Comparison of ENCODE assay signal across 8 mouse cellular contexts in the genomic region with DNA sequence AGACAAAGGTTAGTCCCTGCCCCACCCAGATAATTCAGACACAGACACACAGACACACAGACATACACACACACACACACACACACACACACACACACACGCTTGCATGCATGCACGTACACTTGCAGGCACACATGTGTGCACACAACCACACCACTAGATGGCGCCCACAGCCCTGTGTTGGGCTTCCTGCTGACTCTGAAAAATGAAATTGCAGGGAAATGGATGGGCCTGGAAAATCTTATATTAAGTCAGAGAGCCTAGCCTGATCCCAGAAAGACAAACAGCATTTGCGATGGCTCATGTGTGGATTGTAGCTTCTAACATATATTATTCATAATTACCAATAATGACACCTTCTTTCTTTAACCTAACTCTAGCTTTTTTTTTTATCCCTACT. TPM values are rescaled to one million over a fixed set of nuclear protein-coding genes. Genes with fewer than 3 reads are reported as not detected.
DNase-seq lines count a peak whose midpoint lies in the region; ATAC-seq and TF ChIP-seq lines count a peak whose summit lies in the region.

No protein-coding gene starts in this region.

- no peak overlapping the region for H3K9ac ChIP-seq in kidney, embryonic 14.5 days (ENCODE audit: low read depth, low read length)
- H3K9ac ChIP-seq in forebrain, postnatal 0 days, result no peak overlapping the region
- no peak overlapping the region for H3K9ac ChIP-seq in liver, postnatal 0 days (replicated peaks)

- H3K4me2 ChIP-seq in kidney, embryonic 14.5 days (replicated peaks; ENCODE audit: low read depth, low read length), result no peak overlapping the region
- no peak overlapping the region for H3K4me2 ChIP-seq in forebrain, postnatal 0 days (ENCODE audit: low read depth)
- no peak overlapping the region for H3K4me2 ChIP-seq in liver, postnatal 0 days (ENCODE audit: low read depth, low read length)

- no peak overlapping the region for H3K27ac ChIP-seq in kidney, embryonic 14.5 days (ENCODE audit: low read depth, low read length)
- H3K27ac ChIP-seq in forebrain, postnatal 0 days (ENCODE audit: low read depth, low read length), result no peak overlapping the region
- no peak overlapping the region for H3K27ac ChIP-seq in liver, postnatal 0 days (ENCODE audit: low read depth)

- 46% methylated on average over 4 of the region's 4 CpGs for WGBS in kidney, embryonic 14.5 days
- WGBS in forebrain, postnatal 0 days, result 55% methylated on average over 4 of the region's 4 CpGs
- WGBS in liver, postnatal 0 days (ENCODE audit: insufficient replicate concordance), result 33% methylated on average over 4 of the region's 4 CpGs

- no peak for ATAC-seq in kidney, embryonic 14.5 days (ENCODE audit: low FRiP score, low TSS enrichment)
- no peak; the same call in 1 of the 2 replicates for ATAC-seq in forebrain, postnatal 0 days
- no peak for ATAC-seq in liver, postnatal 0 days

- no peaks in the 10 kb centered on the region for H3K4me1 ChIP-seq in kidney, embryonic 14.5 days (ENCODE audit: control insufficient read depth, insufficient read depth, low read length)
- no peaks in the 10 kb centered on the region for H3K4me1 ChIP-seq in forebrain, postnatal 0 days (ENCODE audit: insufficient read depth)
- H3K4me1 ChIP-seq in liver, postnatal 0 days (ENCODE audit: insufficient read depth), result no peaks in the 10 kb centered on the region

- TF ChIP-seq EP300 in liver, postnatal 0 days (IDR thresholded peaks at IDR 0.05; ENCODE audit: low read depth), result no peak

- DNase-seq in adrenal gland, adult 18-20 months (ENCODE audit: low spot score in 2 of 2), result peak; percentile 44 to 53
- DNase-seq in adrenal gland, adult 8-10 months, result no peak
- DNase-seq in kidney, adult 18-20 months, result peak; percentile 60
- DNase-seq in NIH3T3 (ENCODE audit: low read depth), result peak; percentile 65
- DNase-seq in forebrain, postnatal 0 days, result peak; percentile 76
- peak; percentile 63 for DNase-seq in liver, postnatal 0 days
- DNase-seq in thymus, postnatal 25 days, result peak; percentile 23

- H3K9me3 ChIP-seq in kidney, embryonic 14.5 days (ENCODE audit: control insufficient read depth, low read length), result 0 out of 2 replicates have a peak, but pooled peaks cover 2% of the 10 kb centered on the region
- no peaks in the 10 kb centered on the region for H3K9me3 ChIP-seq in forebrain, postnatal 0 days (ENCODE audit: low read length)
- H3K9me3 ChIP-seq in liver, postnatal 0 days (ENCODE audit: low read length), result peaks cover 8% of the 10 kb centered on the region

- no peak overlapping the region for H3K4me3 ChIP-seq in kidney, embryonic 14.5 days (ENCODE audit: low read length)
- H3K4me3 ChIP-seq in forebrain, postnatal 0 days (ENCODE audit: low read depth, low read length), result no peak overlapping the region
- no peak overlapping the region for H3K4me3 ChIP-seq in liver, postnatal 0 days (ENCODE audit: low read depth, low read length)

- no peaks in the 10 kb centered on the region for H3K36me3 ChIP-seq in kidney, embryonic 14.5 days (ENCODE audit: control insufficient read depth, insufficient read depth, low read length)
- no peaks in the 10 kb centered on the region for H3K36me3 ChIP-seq in forebrain, postnatal 0 days (ENCODE audit: insufficient read depth)
- H3K36me3 ChIP-seq in liver, postnatal 0 days (replicated peaks; ENCODE audit: insufficient read depth, low read length), result no peaks in the 10 kb centered on the region

- H3K27me3 ChIP-seq in kidney, embryonic 14.5 days (ENCODE audit: control insufficient read depth, insufficient read depth, low read length), result no peaks in the 10 kb centered on the region
- H3K27me3 ChIP-seq in forebrain, postnatal 0 days (ENCODE audit: insufficient read depth, low read length), result no peaks in the 10 kb centered on the region
- H3K27me3 ChIP-seq in liver, postnatal 0 days (ENCODE audit: insufficient read depth, low read length), result no peaks in the 10 kb centered on the region

- peak; percentile 84 for TF ChIP-seq CTCF in forebrain, postnatal 0 days (IDR thresholded peaks at IDR 0.05; ENCODE audit: low read depth)
- TF ChIP-seq CTCF in liver, postnatal 0 days (IDR thresholded peaks at IDR 0.05; ENCODE audit: low read depth), result peak; percentile 82

RNA-seq across cellular contexts. Expression of a gene that starts 38.7 kb away (rescaled TPM):
- under 1 TPM; 0.60 to 0.70 TPM for total RNA-seq in adrenal gland, adult 18-20 months (2021)
- total RNA-seq in adrenal gland, adult 8-10 months (2022), result 1 to 10 TPM in 2 of 4 experiments, under 1 TPM in 2; 0.32 to 1.9 (median 1.1) TPM
- polyA plus RNA-seq in kidney, embryonic 14.5 days (2014; fragmentation: Nextera tagmentation; extraction: Ambion mirVana), result 0.15 and 0.60 TPM in 2 replicates
- 2.0 and 3.9 TPM in 2 replicates for total RNA-seq in forebrain, postnatal 0 days (2014; rRNA removed)
- 3.5 and 4.6 TPM in 2 replicates for polyA plus RNA-seq in forebrain, postnatal 0 days (2015; fragmentation: Nextera tagmentation; extraction: Ambion mirVana)
- 0.71 and 1.0 TPM in 2 replicates for polyA plus RNA-seq in liver, postnatal 0 days (2015; fragmentation: Nextera tagmentation; extraction: Ambion mirVana)
